Mouse (Mus musculus) kidney, postnatal 0 days (tissue): ENCODE data around the gene Fam118b. TPM values are rescaled to one million over a fixed set of nuclear protein-coding genes. Genes with fewer than 3 reads are reported as not detected.

ENCODE experiments used
- ATAC-seq: fragments of 200-750 bp; cut with Nextera tagmentation; replicated peaks from 2 replicates; pipeline ENCODE4 v1.8.0; 2017; ENCODE audit warnings: low read depth, moderate number of reproducible peaks, moderate TSS enrichment, moderate library complexity; ENCODE audit not compliant: low FRiP score
- DNase-seq: peaks from one replicate; pipeline ENCODE4 v3.0.0-alpha.2; 2016; ENCODE audit warnings: low spot score
- H3K27ac ChIP-seq: fragments of 300-500 bp; sonication (generic); 2 replicates; pipeline ENCODE4 v1.5.1; 2014; ENCODE audit warnings: mild to moderate bottlenecking
- H3K27me3 ChIP-seq: fragments of 300-500 bp; sonication (generic); 2 replicates; pipeline ENCODE4 v1.6.1; 2014; ENCODE audit warnings: low read length, mixed read lengths; ENCODE audit not compliant: insufficient read depth
- H3K36me3 ChIP-seq: fragments of 300-500 bp; sonication (generic); 2 replicates; pipeline ENCODE4 v1.6.1; 2014; ENCODE audit warnings: low read length, mixed read lengths; ENCODE audit not compliant: insufficient read depth
- H3K4me1 ChIP-seq: fragments of 300-500 bp; sonication (generic); replicated peaks from 2 replicates; pipeline ENCODE4 v1.6.1; 2014; ENCODE audit warnings: antibody characterized with exemption, low read length, mixed read lengths; ENCODE audit not compliant: insufficient read depth
- H3K4me2 ChIP-seq: fragments of 300-500 bp; sonication (generic); 2 replicates; pipeline ENCODE4 v1.6.1; 2014; ENCODE audit warnings: mild to moderate bottlenecking, low read length, moderate library complexity, mixed read lengths
- H3K4me3 ChIP-seq: fragments of 300-500 bp; sonication (generic); replicated peaks from 2 replicates; pipeline ENCODE4 v1.5.1; 2014; ENCODE audit warnings: low read depth, low read length
- H3K9ac ChIP-seq: fragments of 300-500 bp; sonication (generic); 2 replicates; pipeline ENCODE4 v1.6.1; 2014; ENCODE audit warnings: low read depth, low read length
- H3K9me3 ChIP-seq: fragments of 300-500 bp; sonication (generic); replicated peaks from 2 replicates; pipeline ENCODE4 v1.6.1; 2016; ENCODE audit warnings: low read length, inconsistent platforms, mixed read lengths
- CTCF ChIP-seq: IDR thresholded peaks from 2 replicates; pipeline ENCODE4 v1.5.1; 2016; ENCODE audit warnings: antibody characterized with exemption, low read depth, mild to moderate bottlenecking, moderate library complexity
- WGBS: fragments of 180-500 bp; shearing (Covaris S2); extraction: QIAGEN DNeasy Blood & Tissue Kit; methylation state at CpG from one replicate; pipeline ENCODE4 v1.1.7; 2014; 5-methylcytosine and 5-hydroxymethylcytosine counted together
- polyA plus RNA-seq: library from polyadenylated mRNA; unstranded; fragments of >200 nt; fragmentation: Nextera tagmentation; extraction: Ambion mirVana; gene quantifications from 2 replicates; pipeline ENCODE4 v1.2.1, GENCODE M21; 2015

The Fam118b gene
- 32.2 and 34.2 TPM in 2 replicates for polyA plus RNA-seq

DNA sequence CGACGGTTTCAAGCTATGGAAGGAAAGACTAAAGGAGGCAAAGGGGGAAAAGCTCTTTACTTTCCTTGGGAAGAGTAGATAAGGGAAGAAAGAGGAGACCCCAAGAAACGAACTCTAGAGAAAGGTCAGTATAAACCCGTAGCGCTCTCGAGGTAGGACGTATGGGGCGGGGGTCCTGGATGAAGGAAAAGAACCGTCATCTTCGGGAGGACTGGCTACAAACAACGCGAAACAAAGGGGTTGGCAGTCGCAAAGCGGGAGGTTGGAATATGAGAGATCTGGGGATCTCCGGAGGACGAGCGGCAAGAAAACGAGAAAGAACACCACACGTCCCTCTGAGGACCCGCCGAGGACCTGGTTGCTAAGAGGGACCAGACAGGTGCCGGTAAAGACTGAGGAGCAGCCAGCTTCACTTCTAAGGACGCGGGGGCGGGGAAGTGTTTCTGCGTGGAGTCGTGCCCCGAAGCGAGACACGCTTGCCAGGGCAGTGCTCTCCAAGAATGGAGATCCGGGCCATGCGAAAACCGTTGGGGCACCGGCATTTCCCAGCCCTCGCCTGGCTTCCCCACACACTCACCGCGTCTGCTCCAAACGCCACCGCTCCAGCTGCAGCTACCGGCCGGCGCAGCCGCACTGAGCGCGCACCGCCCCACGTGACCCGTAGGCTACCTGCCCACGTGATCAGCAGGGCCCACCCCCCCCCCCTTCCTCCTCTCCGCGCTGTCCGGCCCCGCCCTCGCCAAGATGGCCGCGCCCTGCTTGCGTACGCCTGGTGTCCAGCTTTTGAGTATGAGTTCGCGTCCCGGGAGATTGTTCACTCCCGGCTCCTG, at the start of gene Fam118b, which contains the start of gene Rpusd4:
TSS of gene Fam118b (minus strand) at position 660 of the 830 bp plus-strand sequence.
TSS of gene Rpusd4 (plus strand) at position 720 of the 830 bp plus-strand sequence.
- Histone ChIP-seq H3K4me3 (peak within 1 kb of the TSS; percentile 67), H3K4me2 (peak within 1 kb of the TSS; percentile 71), H3K9ac (peak within 1 kb of the TSS; percentile 69), H3K36me3 (peaks cover 6% of the 10 kb centered on the region), H3K27ac (peak within 1 kb of the TSS; percentile 51; the same call in 1 of the 2 replicates), H3K27me3 (no peaks in the 10 kb centered on the region), H3K9me3 (no peaks in the 10 kb centered on the region), H3K4me1 (peaks cover 7% of the 10 kb centered on the region; the same call in 1 of the 2 replicates)
- ATAC-seq (peak; percentile 94), DNase-seq (peak; percentile 96)
- whole genome bisulfite sequencing = under 1% methylated on average over 59 of the region's 62 CpGs
- TF ChIP-seq CTCF = no peak

DNA sequence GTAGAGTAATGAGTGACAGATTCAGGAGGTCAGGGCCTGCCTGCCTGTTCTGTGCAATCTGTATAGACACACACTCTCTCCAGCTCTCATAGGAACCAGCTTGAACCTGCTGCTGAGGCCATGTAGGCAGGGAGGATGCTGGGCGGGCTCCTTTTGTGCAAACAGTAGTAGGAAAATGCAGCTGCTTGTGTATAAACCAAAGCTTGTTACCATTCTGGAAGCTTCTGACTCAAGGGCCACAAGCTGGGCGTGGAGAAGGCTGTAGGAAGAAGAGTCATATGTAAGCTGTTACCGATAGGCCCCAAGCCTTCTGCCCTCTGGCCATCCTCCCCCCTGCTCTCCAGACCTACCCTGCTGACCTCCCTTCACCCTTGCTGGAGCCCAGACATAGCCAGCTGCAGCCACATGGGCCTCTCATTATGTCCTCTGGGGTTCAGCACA, 49.2 kb upstream of the Fam118b start:
- no peak for TF ChIP-seq CTCF
- Histone ChIP-seq H3K27me3 (no peaks in the 10 kb centered on the region), H3K9me3 (no peaks in the 10 kb centered on the region), H3K4me1 (peaks cover 14% of the 10 kb centered on the region), H3K36me3 (no peaks in the 10 kb centered on the region), H3K27ac (no peak overlapping the region), H3K4me3 (no peak overlapping the region), H3K9ac (no peak overlapping the region), H3K4me2 (no peak overlapping the region)
- DNase-seq (no peak), ATAC-seq (no peak)
- WGBS = 39% methylated on average over 3 of the region's 3 CpGs

DNA sequence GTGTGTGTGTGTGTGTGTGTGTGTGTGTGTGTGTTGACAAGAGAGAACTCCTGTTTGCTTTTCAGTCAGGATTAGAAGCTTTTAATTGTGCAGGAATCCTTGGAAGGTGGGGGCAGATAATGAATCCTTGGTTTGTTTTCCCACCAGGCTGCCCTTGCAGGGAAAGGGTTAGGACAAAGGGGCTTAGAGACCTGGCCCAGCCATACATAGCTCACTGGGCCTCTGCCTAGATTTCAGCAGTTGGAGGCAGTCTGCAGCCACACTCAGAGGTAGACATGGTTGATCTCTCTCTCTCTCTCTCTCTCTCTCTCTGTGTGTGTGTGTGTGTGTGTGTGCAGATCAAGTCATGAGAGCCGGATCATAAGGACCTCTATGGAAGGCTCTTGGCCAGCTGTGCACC, 46.6 kb upstream of the Fam118b start:
- Histone ChIP-seq H3K4me3 (no peak overlapping the region), H3K27ac (no peak overlapping the region), H3K9me3 (no peaks in the 10 kb centered on the region), H3K36me3 (no peaks in the 10 kb centered on the region), H3K4me2 (no peak overlapping the region), H3K4me1 (peaks cover 14% of the 10 kb centered on the region), H3K9ac (no peak overlapping the region), H3K27me3 (no peaks in the 10 kb centered on the region)
- ATAC-seq (no peak), DNase-seq (no peak)
- TF ChIP-seq CTCF = no peak
- 81% methylated on average over 1 of the region's 1 CpGs for WGBS

DNA sequence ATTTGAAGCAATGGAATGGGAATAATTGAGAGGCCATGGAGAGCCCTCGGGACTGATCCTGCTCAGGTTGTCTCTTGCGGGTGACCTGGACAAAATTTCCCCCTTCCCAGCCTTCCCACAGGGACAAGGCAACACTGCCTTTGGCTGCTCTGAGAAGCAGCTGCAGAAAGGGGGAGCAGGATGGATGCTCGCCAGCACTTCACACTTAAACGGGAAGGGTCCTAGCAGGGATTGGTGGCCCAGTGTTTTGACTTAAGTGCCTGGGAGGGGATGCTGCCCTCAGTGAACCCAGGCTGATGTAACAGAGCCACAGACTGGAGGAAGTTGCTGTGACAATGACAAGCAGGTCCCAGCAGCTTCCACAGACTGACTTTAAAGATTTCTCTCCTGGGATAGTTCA, 46.0 kb upstream of the Fam118b start:
- DNase-seq = no peak
- Histone ChIP-seq H3K27me3 (no peaks in the 10 kb centered on the region), H3K4me3 (no peak overlapping the region), H3K9me3 (no peaks in the 10 kb centered on the region), H3K36me3 (no peaks in the 10 kb centered on the region), H3K9ac (no peak overlapping the region), H3K27ac (no peak overlapping the region), H3K4me2 (no peak overlapping the region), H3K4me1 (peaks cover 13% of the 10 kb centered on the region)
- WGBS = 33% methylated on average over 4 of the region's 4 CpGs
- no peak for ATAC-seq
- TF ChIP-seq CTCF = no peak

DNA sequence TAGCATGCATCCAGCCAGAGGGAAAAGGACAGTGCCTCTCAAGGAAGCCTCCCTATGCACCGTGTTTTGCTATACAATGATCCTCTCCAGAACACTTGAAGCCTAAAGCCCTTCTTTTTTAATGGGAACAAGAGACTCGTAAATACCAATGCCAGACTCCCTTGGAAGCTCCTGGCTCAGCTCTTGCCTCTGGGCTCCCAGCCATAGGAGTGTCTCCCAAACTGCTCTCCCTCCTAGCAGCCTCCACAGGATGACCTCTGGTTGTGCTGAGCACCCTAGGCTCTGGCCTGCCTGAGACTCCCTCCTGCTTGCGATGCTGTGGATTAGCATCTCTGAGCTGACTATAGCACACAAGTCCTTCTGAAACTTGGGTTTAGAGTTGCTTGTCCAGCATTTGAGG, 44.9 kb upstream of the Fam118b start:
- no peaks in the 10 kb centered on the region for H3K27me3 ChIP-seq
- H3K36me3 ChIP-seq = no peaks in the 10 kb centered on the region
- no peak for ATAC-seq
- H3K27ac ChIP-seq = no peak overlapping the region
- TF ChIP-seq CTCF = no peak
- peaks cover 6% of the 10 kb centered on the region; the same call in 1 of the 2 replicates for H3K4me1 ChIP-seq
- H3K4me2 ChIP-seq = no peak overlapping the region
- H3K9ac ChIP-seq = no peak overlapping the region
- no peaks in the 10 kb centered on the region for H3K9me3 ChIP-seq
- DNase-seq = no peak
- WGBS = 57% methylated on average over 3 of the region's 3 CpGs
- no peak overlapping the region for H3K4me3 ChIP-seq

DNA sequence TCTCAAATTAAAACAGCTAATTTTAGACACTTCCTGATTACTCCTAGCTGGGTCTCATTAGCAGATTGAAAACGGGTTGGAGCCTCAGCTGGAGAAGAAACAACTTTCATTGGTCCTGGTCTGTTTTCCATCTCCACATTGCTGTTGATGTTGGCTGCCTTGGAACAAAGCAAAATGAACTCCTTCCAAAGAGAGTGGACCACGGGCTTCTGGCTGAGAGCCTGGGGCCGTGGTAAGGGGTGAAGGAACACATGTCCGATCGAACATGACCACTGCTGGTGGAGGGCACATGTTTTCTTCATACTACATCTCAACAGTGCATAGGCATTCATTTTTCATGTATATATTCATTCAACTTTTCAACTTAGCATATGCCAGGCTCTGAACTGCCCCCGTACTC, 42.8 kb upstream of the Fam118b start:
- Histone ChIP-seq H3K27me3 (no peaks in the 10 kb centered on the region), H3K4me1 (no peaks in the 10 kb centered on the region), H3K27ac (no peak overlapping the region), H3K4me2 (no peak overlapping the region), H3K4me3 (no peak overlapping the region), H3K9me3 (no peaks in the 10 kb centered on the region), H3K9ac (no peak overlapping the region), H3K36me3 (no peaks in the 10 kb centered on the region)
- no peak for DNase-seq
- no peak for ATAC-seq
- TF ChIP-seq CTCF = no peak
- 68% methylated on average over 6 of the region's 6 CpGs for WGBS
